Mouse (Mus musculus) T-helper 17 cell (primary cell): ENCODE measurements around the gene Tnfrsf1b.

Experiments used
- in situ Hi-C, 2 experiments: fragments of 300-600 bp; cut with MboI, MseI; formaldehyde crosslinking; loops; 1 replicate in 1 of 2; 2 replicates in 1 of 2; pipeline ENCODE4 v1.15.1; 2025; ENCODE audit warnings: high pct_unique_total_duplicates in 2 of 2

Tnfrsf1b gene

DNA sequence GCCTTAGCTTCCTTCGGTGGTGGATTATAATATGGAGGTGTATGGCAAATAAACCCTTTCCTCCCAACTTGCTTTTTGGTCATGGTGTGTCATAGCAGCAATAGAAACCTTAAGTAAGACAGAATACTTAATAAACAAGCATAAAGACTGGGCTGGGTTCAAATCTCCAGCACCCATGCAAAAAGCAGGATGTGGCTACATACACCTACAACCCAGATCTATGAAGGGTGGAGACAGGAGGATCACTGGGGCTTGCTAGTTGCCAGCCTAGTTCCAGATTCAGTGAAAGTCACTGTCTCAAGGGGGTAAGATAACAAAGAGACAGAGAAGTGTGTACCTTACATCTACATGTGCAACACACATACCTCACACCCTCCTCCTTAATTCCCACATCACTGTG is 16.9 kb upstream of the Tnfrsf1b start:
- in situ Hi-C loops, result loop anchor here in 1 of 2 experiments (10.0 kb wide), 1 partner anchor 1179 kb away; no protein-coding TSS in a partner anchor

DNA sequence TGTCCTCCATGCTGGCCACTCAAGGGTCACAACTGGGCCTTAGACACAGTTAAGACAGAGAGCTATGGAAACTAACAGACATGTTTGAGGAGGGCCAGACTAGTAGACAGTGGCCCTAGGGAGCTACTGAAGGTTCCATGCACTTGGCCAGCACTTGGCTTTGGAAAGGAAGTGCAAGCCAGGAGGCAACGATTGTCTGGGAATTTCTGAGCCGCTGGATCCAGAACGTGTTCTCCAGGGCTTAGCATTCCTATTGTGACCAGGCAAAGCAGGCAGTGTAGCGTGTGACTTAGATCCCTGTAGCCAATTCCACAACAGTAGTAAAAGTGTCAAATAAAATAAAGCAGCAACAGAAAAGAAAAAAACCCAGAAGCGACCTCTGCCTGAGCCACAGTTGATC is 14.1 kb upstream of the Tnfrsf1b start:
- in situ Hi-C loops, result loop anchor here in 1 of 2 experiments (10.0 kb wide), 1 partner anchor 1176 kb away; no protein-coding TSS in a partner anchor

GRCm38 (mm10) chr4:145257751-145258434 is 11.2 kb upstream of the Tnfrsf1b start:
- in situ Hi-C loops, result no loop called here

- in situ Hi-C loops, result no loop called here
These were observed 9.5 kb upstream of the Tnfrsf1b start for GRCm38 (mm10) chr4:145256144-145256543.

DNA sequence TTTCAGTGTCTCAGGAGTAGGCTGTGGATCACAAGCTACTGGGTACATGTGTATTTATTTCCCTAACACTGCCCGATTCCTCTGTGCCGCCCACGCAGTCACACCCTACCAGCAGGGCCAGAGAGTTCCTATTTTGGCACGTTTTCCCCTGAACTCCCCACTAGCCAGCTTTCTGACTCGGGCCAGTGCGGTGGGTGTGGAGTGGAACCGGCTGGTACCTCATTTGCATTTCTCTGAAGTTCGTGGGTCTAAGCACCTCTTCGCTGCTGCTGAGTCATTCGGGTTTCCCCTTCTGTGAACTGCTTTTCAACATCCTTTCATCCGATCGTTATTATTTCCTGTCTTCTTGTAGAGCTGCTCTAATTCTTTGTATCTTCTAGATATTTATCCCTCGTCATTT is 7.7 kb upstream of the Tnfrsf1b start:
- in situ Hi-C loops, result loop anchor here in 1 of 2 experiments (5.0 kb wide), 1 partner anchor 48 kb away; no protein-coding TSS in a partner anchor

- in situ Hi-C loops, result loop anchor here in 1 of 2 experiments (5.0 kb wide), 1 partner anchor 50 kb away; no protein-coding TSS in a partner anchor
These were observed 5.9 kb upstream of the Tnfrsf1b start for GRCm38 (mm10) chr4:145252611-145253010.

DNA sequence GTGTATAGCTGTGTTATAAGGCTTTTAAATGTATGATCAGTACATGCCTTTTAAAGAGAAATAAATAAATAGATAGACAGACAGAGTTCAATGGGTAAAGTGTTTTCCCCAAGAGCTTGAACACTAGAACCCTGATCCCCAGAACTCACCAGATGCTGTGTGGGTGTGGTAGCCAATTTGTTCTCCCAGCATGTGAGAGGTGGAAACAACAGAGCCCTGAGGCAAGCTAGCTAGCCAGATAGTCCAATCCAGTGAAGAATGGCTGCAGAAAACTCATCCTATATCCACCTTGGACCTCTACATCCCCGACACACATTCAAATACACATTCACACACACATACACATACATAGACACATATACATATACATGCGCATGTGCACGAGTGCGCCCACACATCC is 4.9 kb upstream of the Tnfrsf1b start:
- in situ Hi-C loops, result loop anchor here in 1 of 2 experiments (5.0 kb wide), 1 partner anchor 51 kb away; no protein-coding TSS in a partner anchor

GRCm38 (mm10) chr4:145250002-145250401 is 3.3 kb upstream of the Tnfrsf1b start:
- in situ Hi-C loops, result loop anchor here in 1 of 2 experiments (5.0 kb wide), 1 partner anchor 52 kb away; no protein-coding TSS in a partner anchor

GRCm38 (mm10) chr4:145247556-145247955 is 886 bp upstream of the Tnfrsf1b start:
- in situ Hi-C loops, result no loop called here

GRCm38 (mm10) chr4:145245581-145245980 is 1.1 kb downstream of the Tnfrsf1b start:
- in situ Hi-C loops, result no loop called here

DNA sequence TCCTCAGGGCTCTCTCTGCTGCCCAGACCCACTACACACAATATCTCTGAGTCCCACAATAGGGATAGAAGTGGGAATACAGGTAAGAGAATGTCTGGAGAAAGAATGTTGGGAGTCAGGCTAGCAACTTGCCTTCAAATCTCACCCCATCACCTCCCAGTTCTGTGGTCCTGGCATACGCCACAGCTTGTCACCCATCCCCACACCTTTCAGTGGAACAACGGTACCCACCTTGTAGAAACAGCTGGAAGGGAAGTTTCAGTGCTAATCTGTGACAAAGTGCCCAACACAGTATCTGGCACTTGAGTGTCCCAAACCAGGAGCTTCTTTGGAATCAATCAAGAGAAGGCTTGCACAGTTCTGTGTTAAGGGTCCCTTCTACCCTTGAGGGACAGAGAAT is 2.0 kb downstream of the Tnfrsf1b start:
- in situ Hi-C loops, result no loop called here

DNA sequence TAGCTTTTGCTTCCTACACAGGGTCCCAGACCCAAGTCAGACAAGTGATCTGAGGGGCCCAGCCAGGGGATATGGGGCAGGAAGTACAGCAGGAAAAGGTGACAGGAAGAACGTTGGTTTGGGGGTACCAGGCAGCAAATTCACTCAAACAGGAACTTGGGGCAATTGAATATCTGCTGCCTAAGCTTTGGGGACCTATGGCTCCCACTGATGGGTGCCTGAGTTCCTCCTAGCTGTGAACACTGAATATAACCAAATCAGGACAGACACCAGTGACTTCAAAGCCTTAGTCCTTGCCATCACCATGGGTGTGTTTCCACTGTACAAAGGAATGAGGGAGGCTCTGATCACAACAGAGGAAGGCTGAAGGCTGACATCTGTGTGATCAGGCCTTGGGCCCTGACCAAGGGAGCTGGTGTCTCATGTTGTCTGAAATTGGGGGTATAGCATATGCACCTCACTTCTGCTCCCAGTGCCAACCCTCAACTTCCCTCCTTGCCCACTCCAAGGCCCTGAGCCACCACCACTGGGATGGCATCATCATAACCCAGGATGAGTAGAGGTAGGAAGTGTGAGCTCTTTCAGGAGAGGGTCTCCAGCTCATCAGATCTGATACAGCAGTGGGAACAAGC is 3.8 kb downstream of the Tnfrsf1b start:
- in situ Hi-C loops, result no loop called here

- in situ Hi-C loops, result no loop called here
These were observed 5.9 kb downstream of the Tnfrsf1b start for GRCm38 (mm10) chr4:145240723-145241231.

GRCm38 (mm10) chr4:145239049-145239830 is 7.4 kb downstream of the Tnfrsf1b start:
- in situ Hi-C loops, result no loop called here

- in situ Hi-C loops, result no loop called here
These were observed 10.6 kb downstream of the Tnfrsf1b start for GRCm38 (mm10) chr4:145236027-145236426.

- in situ Hi-C loops, result no loop called here
These were observed 13.0 kb downstream of the Tnfrsf1b start for GRCm38 (mm10) chr4:145233487-145234228.

- in situ Hi-C loops, result no loop called here
These were observed 14.9 kb downstream of the Tnfrsf1b start for GRCm38 (mm10) chr4:145231732-145232131.

DNA sequence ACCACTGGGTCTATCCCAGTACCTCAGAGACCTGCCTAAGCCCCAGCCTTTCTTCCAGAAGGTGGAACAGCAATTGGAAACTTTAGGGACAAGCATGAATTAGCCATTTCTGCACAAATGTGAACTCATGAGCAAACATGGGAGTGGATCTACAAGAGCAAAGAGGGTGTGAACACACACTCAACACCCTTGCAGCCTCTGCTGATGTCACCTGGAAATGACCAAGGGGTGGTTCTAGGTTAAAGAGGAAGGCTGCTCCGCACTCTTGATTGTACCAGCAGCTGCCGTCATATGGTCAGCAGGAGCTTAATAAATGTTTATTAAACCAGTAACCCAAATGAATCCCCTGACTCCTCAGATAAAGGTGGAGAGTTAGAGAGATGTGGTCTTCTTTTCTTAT is 16.0 kb downstream of the Tnfrsf1b start:
- in situ Hi-C loops, result no loop called here

- in situ Hi-C loops, result no loop called here
These were observed 17.0 kb downstream of the Tnfrsf1b start for GRCm38 (mm10) chr4:145229524-145230163.

DNA sequence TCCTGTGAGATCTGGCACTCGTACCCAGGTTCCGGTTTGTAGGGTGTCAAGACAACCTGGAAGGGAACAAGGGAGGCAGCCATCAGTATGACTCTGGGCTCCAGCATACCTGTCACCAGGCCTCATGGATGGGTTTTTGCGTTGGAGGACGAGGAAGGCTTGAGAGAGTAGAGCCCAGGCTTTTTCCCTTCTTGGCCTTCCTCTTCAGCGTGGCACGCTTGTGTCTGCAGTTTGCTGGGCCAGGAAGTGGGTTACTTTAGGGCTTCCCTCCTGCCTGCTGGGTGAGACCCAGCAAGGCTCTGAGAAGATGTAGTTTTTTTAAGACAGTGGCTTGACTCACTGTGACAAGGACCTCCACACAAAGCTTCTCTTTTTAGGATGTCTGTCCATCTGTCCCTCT is 17.6 kb downstream of the Tnfrsf1b start:
- in situ Hi-C loops, result no loop called here
